Mouse (Mus musculus): Measurements from ENCODE around the gene Gm49388. TPM values are rescaled to one million over a fixed set of nuclear protein-coding genes. Genes with fewer than 3 reads are reported as not detected.

Gene Gm49388
- polyA plus RNA-seq, 1 experiment from 2014 or later: not detected

- peaks cover 6% of the 10 kb centered on the region; the same call in 1 of the 2 replicates for H3K4me1 ChIP-seq
- H3K27ac ChIP-seq: no peak overlapping the region
- H3K9me3 ChIP-seq: no peaks in the 10 kb centered on the region
- ATAC-seq (ENCODE audit: insufficient number of reproducible peaks, insufficient read depth, low FRiP score, low TSS enrichment): no peak
- no peaks in the 10 kb centered on the region for H3K27me3 ChIP-seq
- peaks cover 56% of the 10 kb centered on the region for H3K36me3 ChIP-seq
- no peak overlapping the region for H3K4me3 ChIP-seq
- WGBS: 82% methylated on average over 4 of the region's 4 CpGs
- no peak overlapping the region for H3K9ac ChIP-seq
- no peak overlapping the region for H3K4me2 ChIP-seq (replicated peaks)
Measured at GRCm38 (mm10) chr7:127811240-127811639, 25.8 kb downstream of the Gm49388 start.

GRCm38 (mm10) chr7:127812292-127812691, 26.9 kb downstream of the Gm49388 start:
- Histone ChIP-seq H3K4me2 (replicated peaks) (no peak overlapping the region), H3K27ac (no peak overlapping the region), H3K4me1 (peaks cover 8% of the 10 kb centered on the region; the same call in 1 of the 2 replicates), H3K36me3 (peaks cover 50% of the 10 kb centered on the region), H3K9ac (no peak overlapping the region), H3K4me3 (no peak overlapping the region), H3K27me3 (no peaks in the 10 kb centered on the region), H3K9me3 (no peaks in the 10 kb centered on the region)
- ATAC-seq (ENCODE audit: insufficient number of reproducible peaks, insufficient read depth, low FRiP score, low TSS enrichment): no peak
- 84% methylated on average over 3 of the region's 3 CpGs for WGBS

DNA sequence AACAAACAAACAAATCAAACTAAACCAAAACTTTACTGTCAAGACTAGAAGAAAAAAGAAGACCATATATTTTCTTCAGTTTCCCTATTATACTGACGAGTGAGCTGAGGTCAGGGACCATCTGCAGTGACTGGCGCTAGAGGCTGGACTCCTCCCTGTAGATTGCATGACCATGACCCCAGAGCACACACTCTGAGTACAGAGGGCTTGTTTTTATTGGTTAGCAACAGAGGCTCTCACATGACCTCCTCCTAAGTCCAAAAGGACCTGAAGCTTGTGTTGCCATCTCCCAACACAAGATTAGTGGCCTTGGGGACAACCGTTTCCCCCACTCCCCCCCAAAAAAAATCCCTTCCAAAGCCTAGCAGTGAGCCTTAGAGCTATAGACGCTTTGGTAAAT, 28.4 kb downstream of the Gm49388 start:
- no peak for ATAC-seq (ENCODE audit: insufficient number of reproducible peaks, insufficient read depth, low FRiP score, low TSS enrichment)
- H3K27me3 ChIP-seq: no peaks in the 10 kb centered on the region
- H3K36me3 ChIP-seq: peaks cover 39% of the 10 kb centered on the region
- 83% methylated on average over 4 of the region's 4 CpGs for WGBS
- peaks cover 8% of the 10 kb centered on the region; the same call in 1 of the 2 replicates for H3K4me1 ChIP-seq
- H3K27ac ChIP-seq: no peak overlapping the region
- no peak overlapping the region for H3K9ac ChIP-seq
- no peaks in the 10 kb centered on the region for H3K9me3 ChIP-seq
- H3K4me3 ChIP-seq: no peak overlapping the region
- no peak overlapping the region for H3K4me2 ChIP-seq (replicated peaks)

DNA sequence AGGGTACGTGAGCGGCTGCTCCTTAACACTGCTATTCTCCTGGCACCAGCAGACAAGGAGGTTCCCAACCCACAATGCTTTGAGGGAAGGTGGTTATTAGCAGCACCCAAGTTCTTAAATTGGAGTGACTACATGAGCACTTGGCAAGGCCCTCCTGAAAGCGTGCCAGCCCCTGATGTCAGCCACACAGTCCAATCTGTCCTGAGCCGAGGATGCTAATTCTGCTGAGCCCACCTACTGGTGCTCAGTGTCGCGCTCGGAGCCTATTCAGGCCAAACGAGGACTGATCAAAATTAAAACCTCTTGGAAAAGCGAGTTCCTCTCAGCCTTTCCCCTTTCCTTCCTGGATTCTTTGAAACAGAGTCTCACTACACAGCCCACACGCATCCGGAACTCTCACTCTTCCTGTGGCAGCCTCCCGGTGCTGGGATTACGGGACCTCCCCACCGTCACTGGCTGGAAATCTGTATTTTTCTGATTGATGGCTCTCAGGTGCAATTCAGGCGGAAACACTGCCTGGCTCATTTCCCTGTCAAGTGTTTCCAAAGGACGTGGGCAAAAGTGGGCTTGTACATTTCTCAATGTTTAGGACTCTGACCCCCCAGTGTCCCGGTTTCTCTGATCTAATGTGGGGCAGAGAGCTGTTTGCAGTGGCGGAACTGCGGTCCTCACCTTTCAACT, 29.0 kb downstream of the Gm49388 start:
- H3K4me3 ChIP-seq: no peak overlapping the region
- H3K27ac ChIP-seq: no peak overlapping the region
- ATAC-seq (ENCODE audit: insufficient number of reproducible peaks, insufficient read depth, low FRiP score, low TSS enrichment): no peak
- H3K36me3 ChIP-seq: peaks cover 34% of the 10 kb centered on the region
- H3K4me1 ChIP-seq: peaks cover 8% of the 10 kb centered on the region; the same call in 1 of the 2 replicates
- H3K9me3 ChIP-seq: no peaks in the 10 kb centered on the region
- 87% methylated on average over 19 of the region's 19 CpGs for WGBS
- H3K27me3 ChIP-seq: no peaks in the 10 kb centered on the region
- no peak overlapping the region for H3K4me2 ChIP-seq (replicated peaks)
- no peak overlapping the region for H3K9ac ChIP-seq

DNA sequence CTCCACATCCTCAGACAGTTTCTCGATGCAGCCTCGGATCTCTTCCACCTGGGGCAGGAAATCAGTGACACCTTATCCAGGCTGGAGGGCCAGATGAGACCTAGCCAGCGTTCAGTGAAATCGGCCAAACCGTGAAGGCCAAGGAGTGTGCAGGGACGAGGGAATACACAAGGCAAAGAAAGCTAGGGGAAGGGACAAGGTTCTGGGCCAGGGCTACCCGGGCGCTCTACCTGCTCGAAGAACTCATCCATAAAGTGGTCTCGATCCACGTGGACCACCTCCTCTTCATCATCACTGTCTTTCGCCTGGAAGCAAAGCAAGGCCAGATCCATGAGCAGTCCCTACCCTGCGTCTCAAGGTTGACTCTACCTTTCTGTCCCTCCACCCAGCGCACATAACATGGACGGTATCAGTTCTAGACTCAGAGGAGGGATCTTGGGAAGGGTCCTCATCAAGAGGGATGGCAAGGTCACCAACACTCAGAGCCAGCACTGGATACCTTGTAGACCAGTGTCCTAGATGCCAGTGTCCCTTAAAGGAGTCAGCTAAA, 29.8 kb downstream of the Gm49388 start:
- no peak overlapping the region for H3K4me3 ChIP-seq
- peaks cover 26% of the 10 kb centered on the region for H3K36me3 ChIP-seq
- 92% methylated on average over 15 of the region's 15 CpGs for WGBS
- no peaks in the 10 kb centered on the region for H3K9me3 ChIP-seq
- H3K4me2 ChIP-seq (replicated peaks): no peak overlapping the region
- ATAC-seq (ENCODE audit: insufficient number of reproducible peaks, insufficient read depth, low FRiP score, low TSS enrichment): no peak
- peaks cover 8% of the 10 kb centered on the region; the same call in 1 of the 2 replicates for H3K4me1 ChIP-seq
- no peak overlapping the region for H3K9ac ChIP-seq
- no peaks in the 10 kb centered on the region for H3K27me3 ChIP-seq
- H3K27ac ChIP-seq: no peak overlapping the region

DNA sequence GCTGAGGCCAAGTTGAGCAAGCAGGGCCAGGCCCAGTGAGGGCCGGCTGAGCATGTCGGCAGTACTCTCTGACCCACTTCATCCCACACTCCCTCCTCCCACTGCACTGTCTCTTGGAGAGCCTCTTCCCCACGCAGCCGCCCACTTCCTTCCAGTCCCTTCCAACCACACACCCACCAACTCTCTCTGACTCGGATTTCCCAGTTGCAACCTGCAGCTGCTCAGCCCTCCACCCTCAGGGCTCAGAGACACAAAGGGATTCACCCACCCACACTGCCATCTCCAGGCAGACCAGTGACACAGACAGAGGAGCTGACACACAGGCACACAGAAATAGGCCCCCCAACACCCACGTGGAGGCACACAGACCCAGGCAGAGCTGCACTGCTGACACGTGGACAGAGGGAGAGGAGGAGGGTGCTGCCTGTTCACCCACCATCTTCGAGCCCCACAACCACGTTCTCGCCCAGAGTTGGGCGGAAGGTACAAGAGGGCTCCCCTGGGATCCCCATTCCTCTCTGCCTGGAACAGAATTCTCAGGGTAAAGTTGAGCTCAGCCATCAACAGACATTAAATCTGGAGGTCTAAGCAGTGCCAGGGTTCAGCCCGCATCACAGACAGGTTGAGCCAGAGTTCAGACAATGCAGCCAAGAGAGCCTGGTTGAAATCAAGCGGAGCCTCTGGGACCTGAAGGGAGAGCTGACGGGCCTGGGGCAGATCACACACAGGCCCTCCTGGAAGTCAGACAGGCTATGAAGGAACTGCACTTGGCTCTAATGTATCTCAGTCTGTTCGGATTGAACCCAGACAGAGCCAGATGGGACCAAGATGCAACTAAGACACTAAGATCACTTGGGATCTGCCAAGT, 30.8 kb downstream of the Gm49388 start:
- peaks cover 8% of the 10 kb centered on the region; the same call in 1 of the 2 replicates for H3K4me1 ChIP-seq
- no peaks in the 10 kb centered on the region for H3K9me3 ChIP-seq
- no peak overlapping the region for H3K27ac ChIP-seq
- H3K4me2 ChIP-seq (replicated peaks): no peak overlapping the region
- ATAC-seq (ENCODE audit: insufficient number of reproducible peaks, insufficient read depth, low FRiP score, low TSS enrichment): 0 out of 2 replicates have a peak, but pooled peaks have one; percentile 29
- 0 out of 2 replicates have a peak overlapping the region, but pooled peaks have one; percentile 15 for H3K9ac ChIP-seq
- no peaks in the 10 kb centered on the region for H3K27me3 ChIP-seq
- WGBS: 64% methylated on average over 15 of the region's 15 CpGs
- no peak overlapping the region for H3K4me3 ChIP-seq
- peaks cover 16% of the 10 kb centered on the region for H3K36me3 ChIP-seq

GRCm38 (mm10) chr7:127817053-127817452, 31.6 kb downstream of the Gm49388 start:
- Histone ChIP-seq H3K9ac (no peak overlapping the region), H3K4me1 (peaks cover 10% of the 10 kb centered on the region), H3K4me2 (replicated peaks) (no peak overlapping the region), H3K4me3 (no peak overlapping the region), H3K27me3 (no peaks in the 10 kb centered on the region), H3K36me3 (peaks cover 13% of the 10 kb centered on the region), H3K27ac (no peak overlapping the region), H3K9me3 (no peaks in the 10 kb centered on the region)
- no peak for ATAC-seq (ENCODE audit: insufficient number of reproducible peaks, insufficient read depth, low FRiP score, low TSS enrichment)
- WGBS: 81% methylated on average over 7 of the region's 7 CpGs

GRCm38 (mm10) chr7:127817776-127818175, 32.4 kb downstream of the Gm49388 start:
- H3K9ac ChIP-seq: no peak overlapping the region
- WGBS: 86% methylated on average over 5 of the region's 5 CpGs
- H3K27ac ChIP-seq: 0 out of 2 replicates have a peak overlapping the region, but pooled peaks have one; percentile 36
- no peak overlapping the region for H3K4me3 ChIP-seq
- peaks cover 13% of the 10 kb centered on the region for H3K36me3 ChIP-seq
- no peak for ATAC-seq (ENCODE audit: insufficient number of reproducible peaks, insufficient read depth, low FRiP score, low TSS enrichment)
- peaks cover 13% of the 10 kb centered on the region for H3K4me1 ChIP-seq
- no peaks in the 10 kb centered on the region for H3K9me3 ChIP-seq
- no peaks in the 10 kb centered on the region for H3K27me3 ChIP-seq
- H3K4me2 ChIP-seq (replicated peaks): no peak overlapping the region

GRCm38 (mm10) chr7:127820836-127821509, 35.6 kb downstream of the Gm49388 start:
- H3K4me3 ChIP-seq: no peak overlapping the region
- no peaks in the 10 kb centered on the region for H3K27me3 ChIP-seq
- no peaks in the 10 kb centered on the region for H3K9me3 ChIP-seq
- no peaks in the 10 kb centered on the region for H3K36me3 ChIP-seq
- H3K27ac ChIP-seq: 0 out of 2 replicates have a peak overlapping the region, but pooled peaks have one; percentile 0
- H3K9ac ChIP-seq: no peak overlapping the region
- WGBS: 54% methylated on average over 13 of the region's 13 CpGs
- ATAC-seq (ENCODE audit: insufficient number of reproducible peaks, insufficient read depth, low FRiP score, low TSS enrichment): no peak
- H3K4me2 ChIP-seq (replicated peaks): no peak overlapping the region
- H3K4me1 ChIP-seq: peaks cover 25% of the 10 kb centered on the region

DNA sequence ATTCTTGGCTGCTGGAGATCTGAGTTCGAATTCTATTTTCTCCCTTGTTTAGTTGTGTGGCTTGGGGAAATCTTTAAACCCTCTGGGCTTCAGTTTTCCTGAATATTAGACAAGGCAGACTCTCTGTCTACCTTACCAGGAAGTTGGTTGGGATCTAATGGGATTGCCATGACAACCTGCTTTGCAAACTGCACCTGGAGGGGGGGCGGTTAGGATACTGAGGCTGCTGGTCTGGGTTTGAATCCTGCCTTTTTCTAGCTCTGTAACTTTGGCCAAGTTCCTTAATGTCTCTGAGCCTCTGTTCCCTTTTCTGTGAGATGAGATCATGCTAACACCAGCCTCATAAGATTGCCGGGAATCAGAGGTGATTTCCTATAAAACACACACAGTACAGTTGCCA, 37.1 kb downstream of the Gm49388 start:
- Histone ChIP-seq H3K27me3 (no peaks in the 10 kb centered on the region), H3K27ac (no peak overlapping the region), H3K9me3 (no peaks in the 10 kb centered on the region), H3K4me1 (peaks cover 21% of the 10 kb centered on the region), H3K36me3 (no peaks in the 10 kb centered on the region), H3K4me3 (no peak overlapping the region), H3K4me2 (replicated peaks) (no peak overlapping the region), H3K9ac (no peak overlapping the region)
- ATAC-seq (ENCODE audit: insufficient number of reproducible peaks, insufficient read depth, low FRiP score, low TSS enrichment): no peak
- WGBS: 88% methylated on average over 3 of the region's 3 CpGs

Data from embryonic facial prominence, embryonic 12.5 days (tissue).